Mouse (Mus musculus): Measurements from ENCODE around the gene Otub1. TPM values are rescaled to one million over a fixed set of nuclear protein-coding genes. Genes with fewer than 3 reads are reported as not detected.
A peak's percentile ranks its signal among the peaks of the same experiment; 100 is the strongest.

The Otub1 gene
- polyA plus RNA-seq, 1 experiment from 2014 or later = 183 TPM

DNA sequence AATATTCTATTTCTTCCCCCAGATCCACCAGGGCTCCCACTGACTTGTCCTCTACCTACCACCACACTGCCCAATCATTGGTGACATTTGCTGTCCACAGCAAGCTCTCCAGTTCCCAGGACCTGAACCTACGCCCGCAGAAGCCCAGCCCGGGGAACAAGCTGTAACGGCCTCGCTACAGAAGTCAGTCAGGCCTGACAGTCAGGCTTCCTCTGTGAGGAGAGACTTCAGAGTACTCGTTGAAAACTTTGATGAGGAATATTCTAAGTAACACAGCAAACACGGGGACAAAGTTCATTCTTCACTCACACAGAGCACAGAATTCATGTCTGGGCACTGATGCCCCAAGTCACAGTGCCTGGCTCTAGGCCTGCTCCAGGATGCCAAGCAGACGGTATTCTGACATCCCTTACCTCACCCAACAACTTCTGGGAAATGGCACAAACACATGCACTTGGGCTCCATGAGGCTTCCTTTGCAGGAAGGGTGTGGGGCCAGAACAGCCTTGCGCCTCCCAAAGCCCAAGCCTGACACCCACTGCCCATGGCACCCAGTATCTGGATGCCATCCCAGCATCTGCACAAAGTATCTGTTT lies 19.1 kb upstream of the Otub1 start:
- no peaks in the 10 kb centered on the region for H3K27me3 ChIP-seq
- peaks cover 47% of the 10 kb centered on the region for H3K36me3 ChIP-seq
- H3K27ac ChIP-seq = no peak overlapping the region
- H3K9ac ChIP-seq = no peak overlapping the region
- no peak overlapping the region for H3K4me3 ChIP-seq
- no peaks in the 10 kb centered on the region for H3K9me3 ChIP-seq
- no peak overlapping the region for H3K4me2 ChIP-seq
- ATAC-seq (ENCODE audit: insufficient number of reproducible peaks, low FRiP score, low TSS enrichment, low read depth) = no peak
- WGBS = 83% methylated on average over 9 of the region's 9 CpGs
- no peaks in the 10 kb centered on the region for H3K4me1 ChIP-seq

- Histone ChIP-seq H3K4me1 (no peaks in the 10 kb centered on the region), H3K27ac (no peak overlapping the region), H3K9ac (no peak overlapping the region), H3K27me3 (no peaks in the 10 kb centered on the region), H3K4me3 (no peak overlapping the region), H3K9me3 (no peaks in the 10 kb centered on the region), H3K36me3 (peaks cover 38% of the 10 kb centered on the region), H3K4me2 (no peak overlapping the region)
- WGBS = 91% methylated on average over 3 of the region's 3 CpGs
- ATAC-seq (ENCODE audit: insufficient number of reproducible peaks, low FRiP score, low TSS enrichment, low read depth) = no peak
Measured at GRCm38 (mm10) chr19:7224253-7224652, 18.1 kb upstream of the Otub1 start.

DNA sequence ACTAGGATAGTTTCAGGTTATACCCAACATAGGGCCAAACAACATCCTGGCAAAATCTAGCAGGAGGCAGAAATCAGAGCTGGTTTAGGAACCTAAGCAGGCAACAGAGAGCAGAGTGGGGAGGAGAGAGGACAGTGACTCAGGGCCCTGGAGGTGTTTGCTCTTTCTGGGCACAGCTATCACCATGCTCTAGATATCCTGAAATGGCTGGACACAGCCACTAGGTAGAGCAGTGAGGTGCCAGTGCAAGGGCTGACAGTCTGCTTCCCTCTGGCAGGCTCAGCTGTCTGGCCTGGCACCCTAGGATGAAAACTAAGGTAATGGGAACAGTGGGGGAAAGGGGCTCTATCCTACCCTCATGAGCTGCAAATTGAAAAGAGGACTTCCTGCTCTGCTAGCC lies 17.4 kb upstream of the Otub1 start:
- Histone ChIP-seq H3K4me2 (no peak overlapping the region), H3K27ac (no peak overlapping the region), H3K4me1 (no peaks in the 10 kb centered on the region), H3K27me3 (no peaks in the 10 kb centered on the region), H3K36me3 (peaks cover 31% of the 10 kb centered on the region), H3K4me3 (no peak overlapping the region), H3K9me3 (no peaks in the 10 kb centered on the region), H3K9ac (no peak overlapping the region)
- ATAC-seq (ENCODE audit: insufficient number of reproducible peaks, low FRiP score, low TSS enrichment, low read depth) = no peak

GRCm38 (mm10) chr19:7222196-7222595 lies 16.1 kb upstream of the Otub1 start:
- no peak overlapping the region for H3K27ac ChIP-seq
- 80% methylated on average over 6 of the region's 6 CpGs for WGBS
- peaks cover 7% of the 10 kb centered on the region for H3K4me1 ChIP-seq
- H3K4me2 ChIP-seq = no peak overlapping the region
- H3K27me3 ChIP-seq = no peaks in the 10 kb centered on the region
- H3K9me3 ChIP-seq = no peaks in the 10 kb centered on the region
- H3K36me3 ChIP-seq = peaks cover 18% of the 10 kb centered on the region
- no peak for ATAC-seq (ENCODE audit: insufficient number of reproducible peaks, low FRiP score, low TSS enrichment, low read depth)
- no peak overlapping the region for H3K4me3 ChIP-seq
- H3K9ac ChIP-seq = no peak overlapping the region

- no peak for ATAC-seq (ENCODE audit: insufficient number of reproducible peaks, low FRiP score, low TSS enrichment, low read depth)
- Histone ChIP-seq H3K4me2 (no peak overlapping the region), H3K36me3 (peaks cover 22% of the 10 kb centered on the region), H3K9me3 (no peaks in the 10 kb centered on the region), H3K9ac (no peak overlapping the region), H3K4me1 (peaks cover 34% of the 10 kb centered on the region), H3K4me3 (no peak overlapping the region), H3K27ac (no peak overlapping the region), H3K27me3 (no peaks in the 10 kb centered on the region)
- WGBS = 95% methylated on average over 5 of the region's 5 CpGs
Measured at GRCm38 (mm10) chr19:7218753-7219152, 12.6 kb upstream of the Otub1 start.

DNA sequence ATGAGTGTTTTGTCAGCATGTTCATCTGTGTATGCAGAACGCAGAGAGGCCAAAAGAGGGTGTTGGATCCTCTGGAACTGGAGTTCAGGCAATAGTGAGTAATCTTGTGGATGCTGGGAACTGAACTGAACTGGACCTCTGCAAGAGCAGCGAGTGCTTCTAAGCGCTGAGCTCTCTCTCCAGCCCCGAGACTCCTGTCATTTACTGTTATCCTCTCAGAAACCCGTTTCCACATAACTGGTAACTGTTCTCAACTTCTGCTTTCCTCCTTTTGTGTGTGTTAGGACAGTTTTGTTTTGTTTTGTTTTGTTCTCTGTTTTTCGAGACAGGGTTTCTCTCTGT lies 11.8 kb upstream of the Otub1 start:
- Histone ChIP-seq H3K27ac (peak overlapping the region; percentile 50; the same call in 1 of the 2 replicates), H3K4me2 (peak overlapping the region; percentile 48), H3K9me3 (no peaks in the 10 kb centered on the region), H3K9ac (no peak overlapping the region), H3K27me3 (no peaks in the 10 kb centered on the region), H3K4me1 (peaks cover 34% of the 10 kb centered on the region), H3K36me3 (peaks cover 30% of the 10 kb centered on the region), H3K4me3 (peak overlapping the region; percentile 84)
- ATAC-seq (ENCODE audit: insufficient number of reproducible peaks, low FRiP score, low TSS enrichment, low read depth) = 0 out of 2 replicates have a peak, but pooled peaks have one; percentile 4
- 11% methylated on average over 6 of the region's 6 CpGs for WGBS

DNA sequence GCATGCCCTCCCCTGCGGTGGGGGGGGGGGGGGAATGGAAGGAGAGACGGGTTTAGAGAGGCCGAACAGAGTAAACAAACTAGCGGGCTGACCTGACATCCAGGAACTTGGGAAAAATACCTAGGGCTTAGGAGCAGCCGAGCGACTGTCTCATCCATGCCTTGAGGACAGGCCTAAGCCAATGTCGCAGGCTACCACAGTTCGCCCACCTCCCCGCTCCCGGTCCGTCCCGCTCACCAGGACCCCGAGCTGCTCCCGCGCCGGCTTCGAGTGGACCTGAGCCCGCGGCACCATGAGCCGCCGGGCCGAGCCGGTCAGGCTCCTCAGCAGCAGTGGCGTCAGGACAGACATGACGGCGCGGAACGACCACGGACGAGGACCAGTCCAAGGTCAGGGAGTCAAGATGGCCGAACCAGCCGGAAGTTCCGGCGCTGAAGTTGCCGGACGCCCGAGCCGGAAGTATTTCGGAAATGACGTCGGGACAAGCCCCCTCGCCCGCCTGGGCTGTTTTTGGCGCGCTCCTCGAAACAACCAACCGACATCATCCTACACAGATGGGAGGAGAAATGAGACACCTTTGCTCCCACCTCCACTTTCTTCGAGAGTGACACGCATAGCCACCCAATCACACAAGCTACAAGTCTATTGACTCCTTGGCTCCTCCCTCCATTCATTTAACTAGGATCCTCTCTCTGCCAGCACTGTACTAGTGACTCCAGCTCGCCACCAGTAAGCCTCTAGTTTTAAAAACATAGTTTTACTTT lies 11.2 kb upstream of the Otub1 start, which contains the start of gene Cox8a:
Gene Cox8a, minus strand, starts transcription at position 455 of the 764 bp plus-strand sequence.
- 0% methylated on average over 50 of the region's 50 CpGs for WGBS

DNA sequence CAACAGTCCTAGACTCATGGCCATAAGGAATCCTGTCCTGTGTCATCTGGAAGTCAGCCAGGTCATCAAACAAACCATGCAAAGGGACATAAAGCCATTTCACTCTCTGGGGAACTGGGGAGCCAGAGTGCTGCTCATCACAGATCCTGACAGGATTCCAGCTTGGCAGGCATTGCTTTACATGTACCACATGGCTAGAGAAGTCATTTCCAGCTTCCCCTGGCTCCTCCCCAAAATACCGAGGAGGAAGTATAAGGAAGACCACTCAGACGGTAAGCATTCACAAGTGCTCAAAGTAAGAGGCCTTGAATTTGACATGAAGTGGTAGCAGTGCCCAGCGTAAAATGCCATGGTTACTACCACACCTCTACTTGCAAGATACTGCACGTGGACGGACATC lies 8.4 kb upstream of the Otub1 start:
- no peaks in the 10 kb centered on the region for H3K9me3 ChIP-seq
- no peak overlapping the region for H3K4me2 ChIP-seq
- no peak overlapping the region for H3K9ac ChIP-seq
- no peaks in the 10 kb centered on the region for H3K27me3 ChIP-seq
- ATAC-seq (ENCODE audit: insufficient number of reproducible peaks, low FRiP score, low TSS enrichment, low read depth) = no peak
- H3K27ac ChIP-seq = no peak overlapping the region
- peaks cover 42% of the 10 kb centered on the region for H3K36me3 ChIP-seq
- H3K4me3 ChIP-seq = no peak overlapping the region
- H3K4me1 ChIP-seq = peaks cover 34% of the 10 kb centered on the region
- 89% methylated on average over 5 of the region's 5 CpGs for WGBS

More for the DNA sequence above, 11.2 kb upstream of the Otub1 start, which contains the start of gene Cox8a:
- no peaks in the 10 kb centered on the region for H3K9me3 ChIP-seq
- H3K4me2 ChIP-seq = peak within 1 kb of the TSS; percentile 65
- H3K36me3 ChIP-seq = peaks cover 31% of the 10 kb centered on the region
- peak within 1 kb of the TSS; percentile 87 for H3K27ac ChIP-seq
- no peaks in the 10 kb centered on the region for H3K27me3 ChIP-seq
- H3K9ac ChIP-seq = peak within 1 kb of the TSS; percentile 76
- peaks cover 34% of the 10 kb centered on the region for H3K4me1 ChIP-seq
- peak; percentile 96 for ATAC-seq (ENCODE audit: insufficient number of reproducible peaks, low FRiP score, low TSS enrichment, low read depth)
- H3K4me3 ChIP-seq = peak within 1 kb of the TSS; percentile 84

GRCm38 (mm10) chr19:7213010-7213409 lies 6.9 kb upstream of the Otub1 start:
- no peak overlapping the region for H3K27ac ChIP-seq
- H3K4me1 ChIP-seq = peaks cover 31% of the 10 kb centered on the region
- no peaks in the 10 kb centered on the region for H3K9me3 ChIP-seq
- no peak overlapping the region for H3K4me3 ChIP-seq
- H3K9ac ChIP-seq = no peak overlapping the region
- ATAC-seq (ENCODE audit: insufficient number of reproducible peaks, low FRiP score, low TSS enrichment, low read depth) = no peak
- peaks cover 42% of the 10 kb centered on the region for H3K36me3 ChIP-seq
- WGBS = 93% methylated on average over 3 of the region's 3 CpGs
- no peak overlapping the region for H3K4me2 ChIP-seq
- H3K27me3 ChIP-seq = no peaks in the 10 kb centered on the region

DNA sequence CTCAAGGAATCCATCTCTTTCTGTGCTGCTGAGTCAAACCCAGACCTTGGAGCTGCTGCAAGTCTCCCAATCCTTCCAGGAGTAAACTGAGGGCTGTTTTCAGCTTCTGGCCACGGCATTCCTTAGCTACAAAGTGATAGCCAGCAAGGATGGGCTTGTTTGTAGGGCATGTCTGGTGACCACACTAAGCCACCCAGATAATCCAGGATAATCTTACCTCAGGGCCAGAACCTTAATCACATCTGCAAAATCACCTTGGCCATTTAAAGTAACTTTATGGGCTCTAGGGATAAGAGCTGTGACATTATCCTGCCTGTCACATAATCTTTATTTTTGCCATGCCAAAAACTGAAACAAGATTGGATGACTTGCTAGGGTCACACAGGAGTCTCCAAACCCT lies 6.1 kb upstream of the Otub1 start:
- WGBS = 89% methylated on average over 1 of the region's 1 CpGs

DNA sequence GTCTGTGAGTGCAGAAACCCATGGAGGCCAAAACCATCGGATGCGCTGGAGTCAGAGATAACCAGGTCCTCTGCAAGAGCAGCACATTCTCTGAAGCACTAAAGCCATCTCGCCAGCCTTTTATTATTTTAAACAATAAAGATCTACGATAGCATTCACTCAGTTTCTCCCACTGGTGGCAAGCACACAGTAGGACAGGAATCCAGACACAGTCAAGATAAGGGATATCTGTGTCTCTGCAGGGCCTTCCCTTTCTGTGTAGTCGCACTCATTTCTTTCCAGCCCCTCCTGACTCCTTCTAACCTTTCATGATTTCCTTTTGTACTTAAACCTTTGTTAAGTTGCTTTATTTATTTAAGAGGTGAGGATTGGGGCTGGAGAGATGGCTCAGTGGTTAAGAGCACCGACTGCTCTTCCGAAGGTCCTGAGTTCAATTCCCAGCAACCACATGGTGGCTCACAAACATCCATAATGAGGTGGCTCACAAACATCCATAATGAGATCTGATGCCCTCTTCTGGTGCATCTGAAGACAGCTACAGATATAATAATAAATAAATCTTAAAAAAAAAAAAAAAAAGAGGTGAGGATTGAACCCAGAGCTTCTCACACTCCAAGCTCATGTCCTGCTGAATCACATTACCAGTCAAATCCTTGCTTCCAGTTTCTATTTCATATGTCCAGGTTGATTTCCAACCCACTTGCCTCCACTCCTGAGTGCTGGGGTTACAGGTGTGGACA lies 4.0 kb upstream of the Otub1 start:
- WGBS = 94% methylated on average over 7 of the region's 7 CpGs
- Histone ChIP-seq H3K36me3 (peaks cover 32% of the 10 kb centered on the region), H3K4me3 (no peak overlapping the region), H3K27ac (no peak overlapping the region), H3K27me3 (no peaks in the 10 kb centered on the region), H3K9ac (no peak overlapping the region), H3K9me3 (no peaks in the 10 kb centered on the region), H3K4me2 (no peak overlapping the region), H3K4me1 (peaks cover 23% of the 10 kb centered on the region)
- no peak for ATAC-seq (ENCODE audit: insufficient number of reproducible peaks, low FRiP score, low TSS enrichment, low read depth)

More for the DNA sequence above, 6.1 kb upstream of the Otub1 start:
- H3K4me2 ChIP-seq = no peak overlapping the region
- peaks cover 27% of the 10 kb centered on the region for H3K4me1 ChIP-seq
- H3K9ac ChIP-seq = no peak overlapping the region
- peaks cover 42% of the 10 kb centered on the region for H3K36me3 ChIP-seq
- no peaks in the 10 kb centered on the region for H3K27me3 ChIP-seq
- no peak overlapping the region for H3K4me3 ChIP-seq
- ATAC-seq (ENCODE audit: insufficient number of reproducible peaks, low FRiP score, low TSS enrichment, low read depth) = no peak
- H3K9me3 ChIP-seq = no peaks in the 10 kb centered on the region
- H3K27ac ChIP-seq = no peak overlapping the region

GRCm38 (mm10) chr19:7205326-7205725 lies 790 bp downstream of the Otub1 start:
- ATAC-seq (ENCODE audit: insufficient number of reproducible peaks, low FRiP score, low TSS enrichment, low read depth) = no peak
- Histone ChIP-seq H3K27ac (peak overlapping the region; percentile 98), H3K4me1 (peaks cover 29% of the 10 kb centered on the region), H3K27me3 (no peaks in the 10 kb centered on the region), H3K4me3 (peak overlapping the region; percentile 82), H3K9ac (peak overlapping the region; percentile 87), H3K4me2 (peak overlapping the region; percentile 48), H3K36me3 (peaks cover 40% of the 10 kb centered on the region), H3K9me3 (no peaks in the 10 kb centered on the region)
- WGBS = 24% methylated on average over 7 of the region's 7 CpGs
